Mouse (Mus musculus) neural tube, embryonic 15.5 days (tissue): ENCODE data around the gene Chd2. TPM values are rescaled to one million over a fixed set of nuclear protein-coding genes. Genes with fewer than 3 reads are reported as not detected.

Experiments used
- polyA plus RNA-seq: library from polyadenylated mRNA; unstranded; fragments of >200 nt; fragmentation: Nextera tagmentation; extraction: Ambion mirVana; gene quantifications from 2 replicates; pipeline ENCODE4 v1.2.1, GENCODE M21; 2015

The Chd2 gene
- polyA plus RNA-seq, 1 experiment from 2014 or later = 31.2 TPM

Other genes with a start within 250 kb of the Chd2 start
- 32.3 and 32.7 TPM in 2 replicates for gene Rgma, start 166.3 kb downstream of the Chd2 start, polyA plus RNA-seq
- 37.0 and 37.6 TPM in 2 replicates for gene Fam174b, start 198.5 kb upstream of the Chd2 start, polyA plus RNA-seq